Mouse (Mus musculus): ENCODE results near the gene Rcc2. TPM values are rescaled to one million over a fixed set of nuclear protein-coding genes. Genes with fewer than 3 reads are reported as not detected.
A peak's percentile ranks its signal among the peaks of the same experiment; 100 is the strongest.

Gene Rcc2
- 54.9 and 62.8 TPM in 2 replicates for polyA plus RNA-seq (2014; fragmentation: Nextera tagmentation; extraction: Ambion mirVana)

DNA sequence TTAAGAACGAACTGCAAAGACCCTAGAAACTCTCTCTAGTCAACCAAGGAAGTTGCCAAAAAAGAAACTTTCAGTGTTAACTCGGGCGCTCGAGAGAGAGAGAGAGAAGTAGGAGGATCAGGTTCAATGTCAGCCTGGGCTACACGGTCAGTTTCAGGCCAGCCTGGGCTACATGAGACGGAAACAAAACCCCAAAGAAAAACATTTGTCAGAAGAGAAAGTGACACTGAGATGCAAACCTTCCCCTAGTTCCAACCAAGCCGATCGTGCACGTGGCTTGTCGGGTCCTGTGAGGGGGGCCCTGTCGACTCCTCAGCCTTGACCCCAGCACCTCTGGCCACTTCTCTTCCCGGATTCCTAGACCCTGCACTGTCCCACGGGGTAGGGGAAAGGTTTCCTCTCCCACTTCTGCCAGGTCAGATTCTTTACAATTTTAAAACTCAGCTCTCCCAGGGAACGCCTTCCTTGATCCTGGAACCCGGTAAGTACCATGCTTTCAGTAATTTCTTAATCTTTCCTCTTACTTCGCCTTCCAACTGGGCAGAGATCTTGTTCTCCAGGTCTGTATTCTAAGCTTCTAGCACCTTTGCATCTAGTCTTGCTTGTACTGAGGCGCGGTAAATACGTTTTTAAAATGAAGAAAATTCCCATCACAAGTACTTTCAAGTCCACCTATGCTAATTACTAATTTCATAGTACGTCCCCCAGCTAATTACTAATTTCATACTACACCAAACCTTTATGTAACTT, at the start of gene Rcc2:
Gene Rcc2 (plus strand): TSS at position 273 of the 750 bp plus-strand sequence.
- peak within 1 kb of the TSS; percentile 99 for H3K27ac ChIP-seq (ENCODE audit: low read depth)
- DNase-seq = no peak
- no peaks in the 10 kb centered on the region for H3K9me3 ChIP-seq (ENCODE audit: low read depth, low read length)
- TF ChIP-seq CTCF (IDR thresholded peaks at IDR 0.05; ENCODE audit: low read depth) = no peak
- H3K4me3 ChIP-seq (ENCODE audit: low read depth, low read length) = peak within 1 kb of the TSS; percentile 92
- 0 out of 2 replicates have a peak, but pooled peaks cover 11% of the 10 kb centered on the region for H3K4me1 ChIP-seq (ENCODE audit: insufficient read depth)
- no peak for ATAC-seq (ENCODE audit: insufficient read depth)
- H3K9ac ChIP-seq = peak within 1 kb of the TSS; percentile 94
- H3K36me3 ChIP-seq (ENCODE audit: insufficient read depth) = peaks cover 10% of the 10 kb centered on the region; the same call in 1 of the 2 replicates
- 6% methylated on average over 20 of the region's 20 CpGs for WGBS
- H3K27me3 ChIP-seq (ENCODE audit: insufficient read depth, low read length) = 0 out of 2 replicates have a peak, but pooled peaks cover 5% of the 10 kb centered on the region
- H3K4me2 ChIP-seq = peak within 1 kb of the TSS; percentile 92

DNA sequence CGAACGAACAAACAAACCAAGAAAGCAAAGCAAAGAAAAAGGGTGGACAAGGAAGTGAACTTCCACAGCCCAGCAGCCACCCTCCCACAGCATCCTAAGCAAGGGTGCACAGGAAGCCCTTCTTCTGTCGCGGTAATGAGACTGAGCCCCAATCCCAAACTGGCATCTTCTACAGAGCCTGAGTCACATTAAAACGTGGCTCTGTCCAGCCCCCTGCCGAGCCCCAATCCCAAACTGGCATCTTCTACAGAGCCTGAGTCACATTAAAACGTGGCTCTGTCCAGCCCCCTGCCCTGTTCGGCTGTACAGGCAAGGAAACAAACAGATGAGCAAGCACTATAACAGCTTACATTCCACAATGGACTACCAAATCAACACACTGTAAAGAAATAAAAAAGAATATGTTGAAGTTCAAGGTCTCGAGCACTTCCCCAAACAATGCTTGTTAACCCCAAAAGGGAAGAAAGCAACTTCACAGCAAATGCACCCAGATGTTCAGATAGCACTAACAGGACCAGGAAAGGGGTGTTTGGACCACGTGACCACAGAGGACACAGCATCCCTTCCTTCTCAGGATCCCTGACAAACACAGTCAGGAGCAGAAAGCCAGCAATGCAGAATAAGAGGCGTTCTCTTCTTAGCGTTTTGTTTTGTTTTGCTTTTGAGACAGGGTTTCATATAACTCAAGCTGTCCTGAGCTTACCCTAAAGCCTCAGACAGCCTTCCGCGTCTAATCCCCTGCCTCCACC, 46.3 kb upstream of the Rcc2 start:
- Histone ChIP-seq H3K4me1 (ENCODE audit: insufficient read depth) (peaks cover 16% of the 10 kb centered on the region), H3K9ac (no peak overlapping the region), H3K27me3 (ENCODE audit: insufficient read depth, low read length) (no peaks in the 10 kb centered on the region), H3K4me3 (ENCODE audit: low read depth, low read length) (no peak overlapping the region), H3K27ac (ENCODE audit: low read depth) (no peak overlapping the region), H3K9me3 (ENCODE audit: low read depth, low read length) (no peaks in the 10 kb centered on the region), H3K36me3 (ENCODE audit: insufficient read depth) (no peaks in the 10 kb centered on the region), H3K4me2 (no peak overlapping the region)
- no peak for TF ChIP-seq CTCF (IDR thresholded peaks at IDR 0.05; ENCODE audit: low read depth)
- WGBS = 33% methylated on average over 14 of the region's 14 CpGs
- ATAC-seq (ENCODE audit: insufficient read depth) (no peak), DNase-seq (no peak)

DNA sequence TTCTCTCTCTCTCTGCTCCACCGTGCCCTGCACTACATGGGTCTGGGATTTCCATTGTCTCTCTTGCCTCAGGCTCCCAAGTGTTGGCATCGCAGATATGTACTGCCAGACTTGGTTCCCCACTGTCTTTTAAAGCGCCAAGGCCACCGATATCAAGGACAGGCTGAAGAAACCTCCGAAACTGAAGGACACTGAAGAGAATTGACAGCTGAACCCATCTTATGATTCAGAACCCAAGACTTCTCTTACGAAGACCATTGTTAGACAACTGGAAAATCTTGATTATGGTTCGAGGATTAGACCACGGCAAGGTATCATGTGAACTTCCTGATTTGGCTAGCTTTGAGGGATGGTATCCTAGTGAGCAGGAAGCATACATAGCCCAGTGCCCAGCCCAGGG, 45.5 kb upstream of the Rcc2 start:
- H3K9ac ChIP-seq = no peak overlapping the region
- TF ChIP-seq CTCF (IDR thresholded peaks at IDR 0.05; ENCODE audit: low read depth) = no peak
- DNase-seq (no peak), ATAC-seq (ENCODE audit: insufficient read depth) (no peak)
- H3K27ac ChIP-seq (ENCODE audit: low read depth) = no peak overlapping the region
- H3K27me3 ChIP-seq (ENCODE audit: insufficient read depth, low read length) = no peaks in the 10 kb centered on the region
- H3K4me3 ChIP-seq (ENCODE audit: low read depth, low read length) = no peak overlapping the region
- peaks cover 12% of the 10 kb centered on the region for H3K4me1 ChIP-seq (ENCODE audit: insufficient read depth)
- no peak overlapping the region for H3K4me2 ChIP-seq
- WGBS = 69% methylated on average over 8 of the region's 8 CpGs
- no peaks in the 10 kb centered on the region for H3K9me3 ChIP-seq (ENCODE audit: low read depth, low read length)
- H3K36me3 ChIP-seq (ENCODE audit: insufficient read depth) = no peaks in the 10 kb centered on the region

DNA sequence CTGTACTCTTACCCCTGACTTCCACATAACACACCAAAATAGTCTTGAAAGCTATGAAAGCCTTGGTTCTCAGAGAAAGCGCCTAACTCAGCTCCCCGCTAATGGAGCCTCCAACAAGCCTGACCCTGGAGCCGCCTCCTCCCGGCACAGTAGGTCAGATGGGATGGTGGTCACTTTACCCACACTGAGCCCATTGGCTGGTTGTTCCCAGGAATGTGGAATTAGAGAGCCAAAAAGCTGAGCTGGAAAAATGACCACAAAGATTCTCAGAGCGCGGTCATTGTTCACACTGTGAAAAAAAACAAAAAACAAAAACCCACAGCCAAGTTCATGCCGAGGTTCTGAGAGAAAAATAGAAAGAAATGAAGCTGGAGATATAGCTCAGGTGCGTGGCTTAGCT, 43.8 kb upstream of the Rcc2 start:
- Histone ChIP-seq H3K9me3 (ENCODE audit: low read depth, low read length) (no peaks in the 10 kb centered on the region), H3K4me1 (ENCODE audit: insufficient read depth) (peaks cover 12% of the 10 kb centered on the region), H3K9ac (no peak overlapping the region), H3K4me3 (ENCODE audit: low read depth, low read length) (no peak overlapping the region), H3K4me2 (no peak overlapping the region), H3K27me3 (ENCODE audit: insufficient read depth, low read length) (no peaks in the 10 kb centered on the region), H3K27ac (ENCODE audit: low read depth) (no peak overlapping the region), H3K36me3 (ENCODE audit: insufficient read depth) (no peaks in the 10 kb centered on the region)
- TF ChIP-seq CTCF (IDR thresholded peaks at IDR 0.05; ENCODE audit: low read depth) = no peak
- 77% methylated on average over 8 of the region's 8 CpGs for WGBS
- ATAC-seq (ENCODE audit: insufficient read depth) = no peak
- DNase-seq = no peak

DNA sequence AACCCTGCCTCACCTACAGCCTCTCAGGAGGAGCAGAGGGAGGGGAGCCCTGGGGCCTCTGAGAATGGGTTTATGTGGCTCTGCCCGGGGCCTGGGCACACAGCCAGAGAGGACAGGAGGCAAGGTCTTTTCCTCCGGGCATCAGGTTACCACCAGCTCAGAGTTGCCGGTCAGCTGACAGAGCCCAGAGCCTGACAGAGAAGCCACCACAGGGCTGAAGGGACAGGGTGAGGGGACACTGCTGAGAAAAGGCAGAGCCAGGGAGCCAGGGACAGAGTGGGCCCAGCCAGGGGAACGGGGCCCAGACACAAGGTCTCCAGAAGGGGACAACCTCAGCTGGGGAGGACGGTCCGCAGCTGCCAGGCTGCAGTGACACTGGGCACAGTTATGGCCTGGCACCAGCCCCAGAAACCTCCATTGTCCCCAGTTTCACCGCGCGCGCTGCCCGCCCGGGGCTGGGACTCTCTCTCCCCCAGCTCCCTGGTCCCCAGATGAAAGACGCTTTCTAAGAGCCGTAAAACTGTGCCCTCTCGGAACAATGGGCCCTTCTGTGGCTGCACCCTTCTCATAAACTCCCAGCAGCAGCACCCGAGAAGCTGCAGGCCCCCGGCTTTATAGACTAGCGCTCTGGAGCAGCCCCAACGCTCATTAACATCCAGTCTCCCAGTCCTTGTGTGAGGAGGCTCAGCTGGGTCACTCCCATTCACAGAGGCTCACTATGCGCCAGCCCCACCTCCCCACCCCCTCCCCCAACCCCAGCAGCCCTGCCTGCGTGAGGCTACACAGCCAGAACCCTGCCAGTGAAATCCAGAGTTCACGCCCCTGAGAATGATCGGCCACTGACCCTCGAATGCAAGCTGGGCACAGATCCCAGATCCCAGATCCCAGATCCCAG, 42.4 kb upstream of the Rcc2 start:
- Histone ChIP-seq H3K27ac (ENCODE audit: low read depth) (peak overlapping the region; percentile 94), H3K36me3 (ENCODE audit: insufficient read depth) (no peaks in the 10 kb centered on the region), H3K9ac (peak overlapping the region; percentile 46), H3K4me3 (ENCODE audit: low read depth, low read length) (0 out of 2 replicates have a peak overlapping the region, but pooled peaks have one; percentile 2), H3K27me3 (ENCODE audit: insufficient read depth, low read length) (no peaks in the 10 kb centered on the region), H3K4me1 (ENCODE audit: insufficient read depth) (peaks cover 20% of the 10 kb centered on the region), H3K9me3 (ENCODE audit: low read depth, low read length) (no peaks in the 10 kb centered on the region), H3K4me2 (peak overlapping the region; percentile 50)
- DNase-seq (peak; percentile 76), ATAC-seq (ENCODE audit: insufficient read depth) (peak; percentile 78)
- no peak for TF ChIP-seq CTCF (IDR thresholded peaks at IDR 0.05; ENCODE audit: low read depth)
- 10% methylated on average over 24 of the region's 24 CpGs for WGBS

DNA sequence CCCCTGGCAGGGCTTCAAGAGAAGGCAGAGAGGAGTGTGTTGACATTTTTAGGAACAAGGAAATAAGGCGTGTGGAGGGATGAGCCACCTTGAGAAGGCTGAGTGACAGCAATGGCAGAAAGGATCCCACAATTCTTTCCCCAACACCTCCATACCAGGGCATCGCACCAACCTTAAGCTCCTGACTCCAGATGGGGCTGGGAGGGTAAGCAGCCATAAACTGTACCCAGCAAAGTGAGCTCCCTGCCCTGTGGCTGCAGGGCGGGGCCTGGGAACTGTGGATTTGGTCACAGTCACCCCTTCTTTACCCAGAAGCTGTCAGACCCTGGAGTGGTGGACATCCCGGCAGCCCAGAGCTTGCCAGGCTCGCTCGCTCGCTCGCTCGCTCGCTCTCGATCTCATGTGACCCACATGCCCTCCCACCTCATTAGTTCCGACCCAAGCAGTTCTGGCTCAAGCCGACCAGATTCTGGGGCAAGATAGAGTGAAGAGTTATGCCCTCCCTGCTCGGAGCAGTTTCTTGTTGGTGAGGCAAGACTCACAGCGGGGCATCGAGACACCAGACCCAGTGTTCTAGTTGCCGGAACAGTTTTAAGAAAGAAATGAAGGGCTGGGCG, 38.8 kb upstream of the Rcc2 start:
- 59% methylated on average over 18 of the region's 18 CpGs for WGBS
- ATAC-seq (ENCODE audit: insufficient read depth) (no peak), DNase-seq (no peak)
- Histone ChIP-seq H3K4me1 (ENCODE audit: insufficient read depth) (peaks cover 20% of the 10 kb centered on the region), H3K27ac (ENCODE audit: low read depth) (peak overlapping the region; percentile 30; the same call in 1 of the 2 replicates), H3K9ac (no peak overlapping the region), H3K4me2 (no peak overlapping the region), H3K36me3 (ENCODE audit: insufficient read depth) (no peaks in the 10 kb centered on the region), H3K27me3 (ENCODE audit: insufficient read depth, low read length) (no peaks in the 10 kb centered on the region), H3K4me3 (ENCODE audit: low read depth, low read length) (no peak overlapping the region), H3K9me3 (ENCODE audit: low read depth, low read length) (no peaks in the 10 kb centered on the region)
- TF ChIP-seq CTCF (IDR thresholded peaks at IDR 0.05; ENCODE audit: low read depth) = no peak

Data from lung, embryonic 14.5 days (tissue).